Mouse (Mus musculus): ENCODE data around the gene 1700013F07Rik. TPM values are rescaled to one million over a fixed set of nuclear protein-coding genes. Genes with fewer than 3 reads are reported as not detected.

1700013F07Rik gene
- polyA plus RNA-seq, 1 experiment from 2014 or later, result not detected

- Histone ChIP-seq H3K36me3 (replicated peaks; ENCODE audit: control insufficient read depth, insufficient read depth, low read depth, low read length) (no peaks in the 10 kb centered on the region), H3K27ac (replicated peaks; ENCODE audit: low read depth, low read length) (no peak within 1 kb of the TSS), H3K9me3 (replicated peaks; ENCODE audit: control insufficient read depth, low read length) (no peaks in the 10 kb centered on the region), H3K4me1 (ENCODE audit: control insufficient read depth, insufficient read depth, low read length) (no peaks in the 10 kb centered on the region), H3K4me3 (ENCODE audit: low read depth, low read length) (peak within 1 kb of the TSS; percentile 54), H3K27me3 (ENCODE audit: control insufficient read depth, insufficient read depth, low read length) (no peaks in the 10 kb centered on the region), H3K9ac (replicated peaks; ENCODE audit: low read length) (peak within 1 kb of the TSS; percentile 66), H3K4me2 (ENCODE audit: low read depth, low read length) (peak within 1 kb of the TSS; percentile 41)
- DNase-seq (ENCODE audit: low spot score) (peak; percentile 98), ATAC-seq (replicated peaks; ENCODE audit: insufficient number of reproducible peaks, low FRiP score, low TSS enrichment, low read depth) (peak; percentile 97)
- WGBS, result 2% methylated on average over 42 of the region's 42 CpGs
Observed at GRCm38 (mm10) chr3:108571443-108572294, 37.7 kb downstream of the 1700013F07Rik start, which contains the start of gene Taf13. Taf13 (plus strand) TSS chr3:108571698.

DNA sequence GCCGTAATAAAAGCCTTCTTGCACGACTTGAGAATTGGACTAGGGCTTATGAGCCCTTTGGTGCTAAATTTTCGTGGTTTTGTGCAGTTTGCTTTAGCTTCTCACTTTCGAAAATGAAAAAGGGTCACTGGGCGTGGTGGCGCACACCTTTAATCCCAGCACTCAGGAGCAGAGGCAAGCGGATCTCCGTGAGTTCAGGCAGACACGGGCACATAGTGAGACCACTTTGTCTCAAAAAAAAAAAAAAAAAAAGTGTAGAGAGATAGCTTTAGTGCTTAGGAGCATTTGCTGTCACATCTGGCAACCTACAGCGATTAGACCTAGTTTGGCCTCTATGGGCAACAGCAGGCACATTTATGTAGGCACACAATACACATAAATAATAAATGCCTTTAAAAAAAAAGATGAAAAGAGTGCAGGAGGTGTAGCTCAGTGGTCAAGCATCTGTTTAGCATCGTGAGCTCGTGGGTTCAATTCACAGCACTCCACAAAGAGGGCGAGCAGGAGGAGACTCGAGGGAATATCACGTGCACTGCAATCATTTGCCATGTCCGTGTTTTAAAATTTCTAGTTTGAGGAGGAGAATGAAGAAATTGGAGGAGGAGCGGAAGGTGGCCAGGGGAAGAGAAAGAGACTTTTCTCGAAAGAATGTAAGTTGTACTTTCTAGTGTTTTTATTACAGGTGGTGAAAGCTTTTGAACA, 38.5 kb downstream of the 1700013F07Rik start:
- H3K4me3 ChIP-seq (ENCODE audit: low read depth, low read length), result peak overlapping the region; percentile 54
- ATAC-seq (replicated peaks; ENCODE audit: insufficient number of reproducible peaks, low FRiP score, low TSS enrichment, low read depth), result no peak
- no peaks in the 10 kb centered on the region for H3K27me3 ChIP-seq (ENCODE audit: control insufficient read depth, insufficient read depth, low read length)
- no peak overlapping the region for H3K27ac ChIP-seq (replicated peaks; ENCODE audit: low read depth, low read length)
- no peaks in the 10 kb centered on the region for H3K36me3 ChIP-seq (replicated peaks; ENCODE audit: control insufficient read depth, insufficient read depth, low read depth, low read length)
- 47% methylated on average over 18 of the region's 18 CpGs for WGBS
- peak overlapping the region; percentile 66 for H3K9ac ChIP-seq (replicated peaks; ENCODE audit: low read length)
- peak overlapping the region; percentile 41 for H3K4me2 ChIP-seq (ENCODE audit: low read depth, low read length)
- no peaks in the 10 kb centered on the region for H3K4me1 ChIP-seq (ENCODE audit: control insufficient read depth, insufficient read depth, low read length)
- no peaks in the 10 kb centered on the region for H3K9me3 ChIP-seq (replicated peaks; ENCODE audit: control insufficient read depth, low read length)
- no peak for DNase-seq (ENCODE audit: low spot score)

- Histone ChIP-seq H3K27ac (replicated peaks; ENCODE audit: low read depth, low read length) (no peak overlapping the region), H3K4me3 (ENCODE audit: low read depth, low read length) (no peak overlapping the region), H3K4me2 (ENCODE audit: low read depth, low read length) (no peak overlapping the region), H3K36me3 (replicated peaks; ENCODE audit: control insufficient read depth, insufficient read depth, low read depth, low read length) (no peaks in the 10 kb centered on the region; the same call in 1 of the 2 replicates), H3K9me3 (replicated peaks; ENCODE audit: control insufficient read depth, low read length) (no peaks in the 10 kb centered on the region), H3K9ac (replicated peaks; ENCODE audit: low read length) (no peak overlapping the region), H3K4me1 (ENCODE audit: control insufficient read depth, insufficient read depth, low read length) (no peaks in the 10 kb centered on the region), H3K27me3 (ENCODE audit: control insufficient read depth, insufficient read depth, low read length) (no peaks in the 10 kb centered on the region)
- ATAC-seq (replicated peaks; ENCODE audit: insufficient number of reproducible peaks, low FRiP score, low TSS enrichment, low read depth) (no peak), DNase-seq (ENCODE audit: low spot score) (no peak)
- 91% methylated on average over 5 of the region's 5 CpGs for WGBS
Observed at GRCm38 (mm10) chr3:108574018-108574417, 40.1 kb downstream of the 1700013F07Rik start.

- Histone ChIP-seq H3K27ac (replicated peaks; ENCODE audit: low read depth, low read length) (no peak overlapping the region), H3K4me3 (ENCODE audit: low read depth, low read length) (no peak overlapping the region), H3K9ac (replicated peaks; ENCODE audit: low read length) (no peak overlapping the region), H3K4me2 (ENCODE audit: low read depth, low read length) (no peak overlapping the region), H3K27me3 (ENCODE audit: control insufficient read depth, insufficient read depth, low read length) (no peaks in the 10 kb centered on the region), H3K4me1 (ENCODE audit: control insufficient read depth, insufficient read depth, low read length) (no peaks in the 10 kb centered on the region), H3K9me3 (replicated peaks; ENCODE audit: control insufficient read depth, low read length) (no peaks in the 10 kb centered on the region), H3K36me3 (replicated peaks; ENCODE audit: control insufficient read depth, insufficient read depth, low read depth, low read length) (no peaks in the 10 kb centered on the region)
- WGBS, result 84% methylated on average over 4 of the region's 4 CpGs
- ATAC-seq (replicated peaks; ENCODE audit: insufficient number of reproducible peaks, low FRiP score, low TSS enrichment, low read depth) (no peak), DNase-seq (ENCODE audit: low spot score) (no peak)
Observed at GRCm38 (mm10) chr3:108584580-108584979, 50.6 kb downstream of the 1700013F07Rik start.

- H3K9ac ChIP-seq (replicated peaks; ENCODE audit: low read length), result no peak overlapping the region
- no peak overlapping the region for H3K4me3 ChIP-seq (ENCODE audit: low read depth, low read length)
- H3K27ac ChIP-seq (replicated peaks; ENCODE audit: low read depth, low read length), result no peak overlapping the region
- DNase-seq (ENCODE audit: low spot score) (no peak), ATAC-seq (replicated peaks; ENCODE audit: insufficient number of reproducible peaks, low FRiP score, low TSS enrichment, low read depth) (no peak)
- H3K27me3 ChIP-seq (ENCODE audit: control insufficient read depth, insufficient read depth, low read length), result no peaks in the 10 kb centered on the region
- no peaks in the 10 kb centered on the region; the same call in 1 of the 2 replicates for H3K4me1 ChIP-seq (ENCODE audit: control insufficient read depth, insufficient read depth, low read length)
- H3K9me3 ChIP-seq (replicated peaks; ENCODE audit: control insufficient read depth, low read length), result no peaks in the 10 kb centered on the region
- 25% methylated on average over 2 of the region's 2 CpGs for WGBS
- no peak overlapping the region for H3K4me2 ChIP-seq (ENCODE audit: low read depth, low read length)
- H3K36me3 ChIP-seq (replicated peaks; ENCODE audit: control insufficient read depth, insufficient read depth, low read depth, low read length), result no peaks in the 10 kb centered on the region
Observed at GRCm38 (mm10) chr3:108588446-108588845, 54.5 kb downstream of the 1700013F07Rik start.

DNA sequence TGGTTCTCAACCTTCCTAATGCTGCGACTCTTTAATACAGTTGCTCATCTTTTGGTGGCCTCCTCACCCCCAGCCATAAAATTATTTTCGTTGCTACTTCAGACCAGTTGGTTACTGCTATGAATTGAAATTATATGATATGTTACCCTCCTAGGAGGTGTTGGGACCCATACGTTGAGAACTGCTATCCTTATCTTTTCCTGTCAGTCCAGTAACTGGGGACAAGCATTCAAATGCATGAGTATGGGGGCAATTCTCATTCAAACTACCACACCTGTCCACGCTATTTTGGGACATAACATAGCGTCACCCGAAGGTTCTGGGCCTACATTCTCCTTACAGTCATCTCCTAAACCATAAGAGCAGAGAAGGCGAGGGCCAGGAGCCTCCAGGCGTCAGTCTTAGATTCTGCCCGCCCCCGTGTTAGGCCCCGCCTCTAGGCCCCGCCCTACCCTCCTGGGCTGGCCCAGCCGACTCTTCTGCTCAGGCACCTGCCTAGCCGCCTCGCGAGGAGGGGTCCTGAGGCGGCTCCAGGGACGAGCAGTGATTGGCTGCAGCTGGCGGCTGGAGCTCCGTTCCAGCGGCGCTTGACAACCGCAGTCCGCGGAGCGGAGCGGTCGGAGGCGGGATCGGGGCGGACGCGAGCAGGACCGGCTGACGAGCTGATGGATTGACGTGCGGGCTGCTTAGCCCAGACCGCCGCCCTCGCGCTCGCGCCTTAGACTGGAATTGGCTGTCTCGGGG, 57.0 kb downstream of the 1700013F07Rik start, which contains the start of gene Wdr47:
TSS of gene Wdr47 (plus strand) at position 494 of the 744 bp plus-strand sequence.
- peak; percentile 97 for DNase-seq (ENCODE audit: low spot score)
- WGBS, result 5% methylated on average over 44 of the region's 44 CpGs
- H3K27me3 ChIP-seq (ENCODE audit: control insufficient read depth, insufficient read depth, low read length), result no peaks in the 10 kb centered on the region

GRCm38 (mm10) chr3:108591530-108592522, 57.9 kb downstream of the 1700013F07Rik start:
- no peaks in the 10 kb centered on the region for H3K27me3 ChIP-seq (ENCODE audit: control insufficient read depth, insufficient read depth, low read length)
- H3K9me3 ChIP-seq (replicated peaks; ENCODE audit: control insufficient read depth, low read length), result no peaks in the 10 kb centered on the region
- peak overlapping the region; percentile 74 for H3K9ac ChIP-seq (replicated peaks; ENCODE audit: low read length)
- peak overlapping the region; percentile 97 for H3K4me2 ChIP-seq (ENCODE audit: low read depth, low read length)
- H3K36me3 ChIP-seq (replicated peaks; ENCODE audit: control insufficient read depth, insufficient read depth, low read depth, low read length), result no peaks in the 10 kb centered on the region
- under 1% methylated on average over 57 of the region's 61 CpGs for WGBS
- peak; percentile 80 for ATAC-seq (replicated peaks; ENCODE audit: insufficient number of reproducible peaks, low FRiP score, low TSS enrichment, low read depth)
- DNase-seq (ENCODE audit: low spot score), result peak; percentile 19
- peak overlapping the region; percentile 31; the same call in 1 of the 2 replicates for H3K27ac ChIP-seq (replicated peaks; ENCODE audit: low read depth, low read length)
- H3K4me3 ChIP-seq (ENCODE audit: low read depth, low read length), result peak overlapping the region; percentile 73
- H3K4me1 ChIP-seq (ENCODE audit: control insufficient read depth, insufficient read depth, low read length), result no peaks in the 10 kb centered on the region; the same call in 1 of the 2 replicates

More for the DNA sequence above, 57.0 kb downstream of the 1700013F07Rik start, which contains the start of gene Wdr47:
- peak; percentile 99 for ATAC-seq (replicated peaks; ENCODE audit: insufficient number of reproducible peaks, low FRiP score, low TSS enrichment, low read depth)
- peak within 1 kb of the TSS; percentile 97 for H3K4me2 ChIP-seq (ENCODE audit: low read depth, low read length)
- peak within 1 kb of the TSS; percentile 31; the same call in 1 of the 2 replicates for H3K27ac ChIP-seq (replicated peaks; ENCODE audit: low read depth, low read length)
- peak within 1 kb of the TSS; percentile 73 for H3K4me3 ChIP-seq (ENCODE audit: low read depth, low read length)
- H3K9ac ChIP-seq (replicated peaks; ENCODE audit: low read length), result peak within 1 kb of the TSS; percentile 74
- H3K36me3 ChIP-seq (replicated peaks; ENCODE audit: control insufficient read depth, insufficient read depth, low read depth, low read length), result no peaks in the 10 kb centered on the region
- H3K9me3 ChIP-seq (replicated peaks; ENCODE audit: control insufficient read depth, low read length), result no peaks in the 10 kb centered on the region
- no peaks in the 10 kb centered on the region; the same call in 1 of the 2 replicates for H3K4me1 ChIP-seq (ENCODE audit: control insufficient read depth, insufficient read depth, low read length)
